Mouse (Mus musculus): Measurements from ENCODE around the gene Rbfox1. TPM values are rescaled to one million over a fixed set of nuclear protein-coding genes. Genes with fewer than 3 reads are reported as not detected.

Gene Rbfox1
- total and polyA plus RNA-seq, 2 experiments from 2014 or later: 129 to 214 TPM

GRCm38 (mm10) chr16:7060864-7061263 lies 1175.7 kb downstream of the Rbfox1 start:
- Histone ChIP-seq H3K27ac (ENCODE audit: low read depth, low read length) (no peak overlapping the region), H3K27me3 (ENCODE audit: insufficient read depth, low read length) (no peaks in the 10 kb centered on the region), H3K9me3 (ENCODE audit: low read length) (no peaks in the 10 kb centered on the region), H3K4me3 (ENCODE audit: low read depth, low read length) (no peak overlapping the region), H3K9ac (no peak overlapping the region), H3K4me1 (ENCODE audit: insufficient read depth) (no peaks in the 10 kb centered on the region; the same call in 1 of the 2 replicates), H3K4me2 (ENCODE audit: low read depth) (no peak overlapping the region), H3K36me3 (ENCODE audit: insufficient read depth) (no peaks in the 10 kb centered on the region)
- no peak for TF ChIP-seq CTCF (IDR thresholded peaks at IDR 0.05; ENCODE audit: low read depth)
- ATAC-seq: no peak
- WGBS: 65% methylated on average over 3 of the region's 3 CpGs
- no peak for DNase-seq

GRCm38 (mm10) chr16:7062512-7062911 lies 1177.4 kb downstream of the Rbfox1 start:
- H3K9ac ChIP-seq: no peak overlapping the region
- H3K27me3 ChIP-seq (ENCODE audit: insufficient read depth, low read length): no peaks in the 10 kb centered on the region
- no peak overlapping the region for H3K27ac ChIP-seq (ENCODE audit: low read depth, low read length)
- no peak overlapping the region for H3K4me3 ChIP-seq (ENCODE audit: low read depth, low read length)
- no peaks in the 10 kb centered on the region for H3K36me3 ChIP-seq (ENCODE audit: insufficient read depth)
- WGBS: 84% methylated on average over 6 of the region's 6 CpGs
- ATAC-seq: no peak
- no peak for TF ChIP-seq CTCF (IDR thresholded peaks at IDR 0.05; ENCODE audit: low read depth)
- H3K4me1 ChIP-seq (ENCODE audit: insufficient read depth): no peaks in the 10 kb centered on the region; the same call in 1 of the 2 replicates
- DNase-seq: no peak
- no peaks in the 10 kb centered on the region for H3K9me3 ChIP-seq (ENCODE audit: low read length)
- H3K4me2 ChIP-seq (ENCODE audit: low read depth): no peak overlapping the region

GRCm38 (mm10) chr16:7067109-7067508 lies 1182.0 kb downstream of the Rbfox1 start:
- H3K9ac ChIP-seq: no peak overlapping the region
- H3K36me3 ChIP-seq (ENCODE audit: insufficient read depth): no peaks in the 10 kb centered on the region
- 83% methylated on average over 8 of the region's 8 CpGs for WGBS
- TF ChIP-seq CTCF (IDR thresholded peaks at IDR 0.05; ENCODE audit: low read depth): no peak
- H3K4me1 ChIP-seq (ENCODE audit: insufficient read depth): peaks cover 8% of the 10 kb centered on the region
- no peak overlapping the region for H3K4me2 ChIP-seq (ENCODE audit: low read depth)
- no peaks in the 10 kb centered on the region for H3K9me3 ChIP-seq (ENCODE audit: low read length)
- H3K4me3 ChIP-seq (ENCODE audit: low read depth, low read length): no peak overlapping the region
- DNase-seq (no peak), ATAC-seq (no peak)
- H3K27ac ChIP-seq (ENCODE audit: low read depth, low read length): no peak overlapping the region
- no peaks in the 10 kb centered on the region for H3K27me3 ChIP-seq (ENCODE audit: insufficient read depth, low read length)

- Histone ChIP-seq H3K9ac (no peak overlapping the region), H3K9me3 (ENCODE audit: low read length) (no peaks in the 10 kb centered on the region), H3K36me3 (ENCODE audit: insufficient read depth) (no peaks in the 10 kb centered on the region), H3K4me1 (ENCODE audit: insufficient read depth) (peaks cover 8% of the 10 kb centered on the region), H3K4me2 (ENCODE audit: low read depth) (no peak overlapping the region), H3K27me3 (ENCODE audit: insufficient read depth, low read length) (no peaks in the 10 kb centered on the region), H3K27ac (ENCODE audit: low read depth, low read length) (no peak overlapping the region), H3K4me3 (ENCODE audit: low read depth, low read length) (no peak overlapping the region)
- 25% methylated on average over 8 of the region's 8 CpGs for WGBS
- no peak for ATAC-seq
- DNase-seq: no peak
- TF ChIP-seq CTCF (IDR thresholded peaks at IDR 0.05; ENCODE audit: low read depth): no peak
Observed at GRCm38 (mm10) chr16:7069599-7069998, 1184.4 kb downstream of the Rbfox1 start.

GRCm38 (mm10) chr16:7074786-7075185 lies 1189.6 kb downstream of the Rbfox1 start:
- no peak for DNase-seq
- ATAC-seq: no peak
- Histone ChIP-seq H3K4me1 (ENCODE audit: insufficient read depth) (peaks cover 8% of the 10 kb centered on the region), H3K4me3 (ENCODE audit: low read depth, low read length) (no peak overlapping the region), H3K36me3 (ENCODE audit: insufficient read depth) (no peaks in the 10 kb centered on the region), H3K9ac (no peak overlapping the region), H3K27me3 (ENCODE audit: insufficient read depth, low read length) (no peaks in the 10 kb centered on the region), H3K27ac (ENCODE audit: low read depth, low read length) (no peak overlapping the region), H3K9me3 (ENCODE audit: low read length) (no peaks in the 10 kb centered on the region), H3K4me2 (ENCODE audit: low read depth) (no peak overlapping the region)
- 83% methylated on average over 4 of the region's 4 CpGs for WGBS
- TF ChIP-seq CTCF (IDR thresholded peaks at IDR 0.05; ENCODE audit: low read depth): no peak

GRCm38 (mm10) chr16:7075749-7076148 lies 1190.6 kb downstream of the Rbfox1 start:
- no peak for TF ChIP-seq CTCF (IDR thresholded peaks at IDR 0.05; ENCODE audit: low read depth)
- Histone ChIP-seq H3K9me3 (ENCODE audit: low read length) (no peaks in the 10 kb centered on the region), H3K9ac (no peak overlapping the region), H3K4me1 (ENCODE audit: insufficient read depth) (peaks cover 4% of the 10 kb centered on the region), H3K4me3 (ENCODE audit: low read depth, low read length) (no peak overlapping the region), H3K27me3 (ENCODE audit: insufficient read depth, low read length) (no peaks in the 10 kb centered on the region), H3K27ac (ENCODE audit: low read depth, low read length) (no peak overlapping the region), H3K36me3 (ENCODE audit: insufficient read depth) (no peaks in the 10 kb centered on the region), H3K4me2 (ENCODE audit: low read depth) (no peak overlapping the region)
- DNase-seq: no peak
- 69% methylated on average over 6 of the region's 6 CpGs for WGBS
- ATAC-seq: no peak

GRCm38 (mm10) chr16:7076305-7076704 lies 1191.2 kb downstream of the Rbfox1 start:
- Histone ChIP-seq H3K4me2 (ENCODE audit: low read depth) (no peak overlapping the region), H3K9ac (no peak overlapping the region), H3K9me3 (ENCODE audit: low read length) (no peaks in the 10 kb centered on the region), H3K4me1 (ENCODE audit: insufficient read depth) (0 out of 2 replicates have a peak, but pooled peaks cover 1% of the 10 kb centered on the region), H3K27ac (ENCODE audit: low read depth, low read length) (no peak overlapping the region), H3K27me3 (ENCODE audit: insufficient read depth, low read length) (no peaks in the 10 kb centered on the region), H3K4me3 (ENCODE audit: low read depth, low read length) (no peak overlapping the region), H3K36me3 (ENCODE audit: insufficient read depth) (no peaks in the 10 kb centered on the region)
- ATAC-seq: no peak
- WGBS: 93% methylated on average over 1 of the region's 1 CpGs
- no peak for DNase-seq
- TF ChIP-seq CTCF (IDR thresholded peaks at IDR 0.05; ENCODE audit: low read depth): no peak

Measured in forebrain, postnatal 0 days (tissue).